Mouse (Mus musculus): ENCODE data around the gene Plbd1. TPM values are rescaled to one million over a fixed set of nuclear protein-coding genes. Genes with fewer than 3 reads are reported as not detected.

The Plbd1 gene
- 31.6 TPM for polyA plus RNA-seq (2014; fragmentation: Illumina TruSeq; extraction: RNeasy Lipid Tissue Mini Kit (QIAGEN cat#74804); ENCODE audit: low read depth, low replicate concordance)

DNA sequence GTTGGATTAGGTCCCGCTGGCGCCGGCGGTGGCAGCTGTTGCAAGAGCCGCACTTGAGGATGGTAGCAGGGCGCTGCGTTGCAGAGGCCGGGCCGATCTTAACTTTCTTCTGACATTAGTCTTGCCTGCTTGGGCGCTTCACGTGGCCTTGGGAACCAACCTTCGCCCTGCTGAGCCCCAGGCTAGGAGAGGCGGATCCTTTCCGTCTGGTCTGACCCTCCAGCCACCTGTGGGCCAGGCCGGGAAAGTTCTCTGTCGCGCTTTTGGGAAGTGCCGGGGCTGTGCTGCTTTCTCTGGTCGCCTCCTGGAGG, at the start of gene Plbd1:
Gene Plbd1, minus strand, starts transcription at position 223 of the 311 bp plus-strand sequence.

Other genes with a start within 250 kb of the Plbd1 start
- not detected for gene E330021D16Rik, start 246.4 kb downstream of the Plbd1 start, polyA plus RNA-seq (2014; fragmentation: Illumina TruSeq; extraction: RNeasy Lipid Tissue Mini Kit (QIAGEN cat#74804); ENCODE audit: low read depth, low replicate concordance)
- 21.0 TPM for gene Atf7ip, start 155.8 kb downstream of the Plbd1 start, polyA plus RNA-seq (2014; fragmentation: Illumina TruSeq; extraction: RNeasy Lipid Tissue Mini Kit (QIAGEN cat#74804); ENCODE audit: low read depth, low replicate concordance)
- 0.10 TPM for gene Gucy2c, start 119.8 kb upstream of the Plbd1 start, polyA plus RNA-seq (2014; fragmentation: Illumina TruSeq; extraction: RNeasy Lipid Tissue Mini Kit (QIAGEN cat#74804); ENCODE audit: low read depth, low replicate concordance)
- gene Hist4h4, start 142.5 kb upstream of the Plbd1 start, polyA plus RNA-seq (2014; fragmentation: Illumina TruSeq; extraction: RNeasy Lipid Tissue Mini Kit (QIAGEN cat#74804); ENCODE audit: low read depth, low replicate concordance), result 0.36 TPM
- 60.8 TPM for gene H2afj, start 146.3 kb upstream of the Plbd1 start, polyA plus RNA-seq (2014; fragmentation: Illumina TruSeq; extraction: RNeasy Lipid Tissue Mini Kit (QIAGEN cat#74804); ENCODE audit: low read depth, low replicate concordance)
- gene BC049715, start 165.7 kb upstream of the Plbd1 start, polyA plus RNA-seq (2014; fragmentation: Illumina TruSeq; extraction: RNeasy Lipid Tissue Mini Kit (QIAGEN cat#74804); ENCODE audit: low read depth, low replicate concordance), result 6.3 TPM
- gene Wbp11, start 166.3 kb upstream of the Plbd1 start, polyA plus RNA-seq (2014; fragmentation: Illumina TruSeq; extraction: RNeasy Lipid Tissue Mini Kit (QIAGEN cat#74804); ENCODE audit: low read depth, low replicate concordance), result 47.5 TPM
- gene Smco3, start 173.5 kb upstream of the Plbd1 start, polyA plus RNA-seq (2014; fragmentation: Illumina TruSeq; extraction: RNeasy Lipid Tissue Mini Kit (QIAGEN cat#74804); ENCODE audit: low read depth, low replicate concordance), result not detected
- 15.3 TPM for gene Art4, start 195.8 kb upstream of the Plbd1 start, polyA plus RNA-seq (2014; fragmentation: Illumina TruSeq; extraction: RNeasy Lipid Tissue Mini Kit (QIAGEN cat#74804); ENCODE audit: low read depth, low replicate concordance)
- 657 TPM for gene Mgp, start 213.9 kb upstream of the Plbd1 start, polyA plus RNA-seq (2014; fragmentation: Illumina TruSeq; extraction: RNeasy Lipid Tissue Mini Kit (QIAGEN cat#74804); ENCODE audit: low read depth, low replicate concordance)